Mouse (Mus musculus): Measurements from ENCODE around the gene Ccnd2. TPM values are rescaled to one million over a fixed set of nuclear protein-coding genes. Genes with fewer than 3 reads are reported as not detected.

Ccnd2 gene
- 532 and 571 TPM in 2 replicates for polyA plus RNA-seq (2014; fragmentation: Nextera tagmentation; extraction: Ambion mirVana)

- peak; percentile 65 for ATAC-seq (ENCODE audit: insufficient number of reproducible peaks, insufficient read depth, low FRiP score, low read depth)
Measured at GRCm38 (mm10) chr6:127152106-127152951, at the start of gene Ccnd2. Ccnd2 (minus strand) TSS chr6:127152193.

GRCm38 (mm10) chr6:127196985-127197384 lies 45.0 kb upstream of the Ccnd2 start:
- no peak for ATAC-seq (ENCODE audit: insufficient number of reproducible peaks, insufficient read depth, low FRiP score, low read depth)
- no peaks in the 10 kb centered on the region for H3K27me3 ChIP-seq (ENCODE audit: control insufficient read depth, insufficient read depth, low read length)
- H3K4me3 ChIP-seq (ENCODE audit: control insufficient read depth in 1 of 2, insufficient read depth in 1 of 2, low read depth in 1 of 2, low read length in 2 of 2) = no peak overlapping the region
- WGBS = 49% methylated on average over 2 of the region's 2 CpGs
- no peaks in the 10 kb centered on the region for H3K36me3 ChIP-seq (ENCODE audit: control insufficient read depth, insufficient read depth, low read length)
- H3K9me3 ChIP-seq (ENCODE audit: control insufficient read depth, low read length) = no peaks in the 10 kb centered on the region
- no peaks in the 10 kb centered on the region for H3K4me1 ChIP-seq (ENCODE audit: control insufficient read depth in 2 of 2, insufficient read depth in 2 of 2, low read length in 2 of 2)
- H3K4me2 ChIP-seq (ENCODE audit: low read length) = no peak overlapping the region
- H3K9ac ChIP-seq (ENCODE audit: low read length) = no peak overlapping the region
- H3K27ac ChIP-seq (replicated peaks in 1 of 2; ENCODE audit: control insufficient read depth in 1 of 2, insufficient read depth in 1 of 2, low read depth in 2 of 2, low read length in 2 of 2) = no peak overlapping the region

More at GRCm38 (mm10) chr6:127152106-127152951, at the start of gene Ccnd2:
- Histone ChIP-seq H3K4me3 (ENCODE audit: control insufficient read depth in 1 of 2, insufficient read depth in 1 of 2, low read depth in 1 of 2, low read length in 2 of 2) (peak within 1 kb of the TSS; percentile 54 to 69), H3K4me2 (ENCODE audit: low read length) (peak within 1 kb of the TSS; percentile 87), H3K27me3 (ENCODE audit: control insufficient read depth, insufficient read depth, low read length) (no peaks in the 10 kb centered on the region), H3K27ac (replicated peaks in 1 of 2; ENCODE audit: control insufficient read depth in 1 of 2, insufficient read depth in 1 of 2, low read depth in 2 of 2, low read length in 2 of 2) (peak within 1 kb of the TSS; percentile 79 to 80), H3K36me3 (ENCODE audit: control insufficient read depth, insufficient read depth, low read length) (peaks cover 6% of the 10 kb centered on the region), H3K4me1 (ENCODE audit: control insufficient read depth in 2 of 2, insufficient read depth in 2 of 2, low read length in 2 of 2) (peaks cover 22 to 45% of the 10 kb centered on the region in 2 experiments), H3K9ac (ENCODE audit: low read length) (peak within 1 kb of the TSS; percentile 73), H3K9me3 (ENCODE audit: control insufficient read depth, low read length) (no peaks in the 10 kb centered on the region)
- under 1% methylated on average over 39 of the region's 40 CpGs for WGBS

- Histone ChIP-seq H3K4me3 (ENCODE audit: control insufficient read depth in 1 of 2, insufficient read depth in 1 of 2, low read depth in 1 of 2, low read length in 2 of 2) (no peak overlapping the region), H3K36me3 (ENCODE audit: control insufficient read depth, insufficient read depth, low read length) (no peaks in the 10 kb centered on the region), H3K27me3 (ENCODE audit: control insufficient read depth, insufficient read depth, low read length) (no peaks in the 10 kb centered on the region), H3K4me1 (ENCODE audit: control insufficient read depth in 2 of 2, insufficient read depth in 2 of 2, low read length in 2 of 2) (peaks cover 6 to 7% of the 10 kb centered on the region in 2 experiments; a peak in 3 of 4 replicates), H3K27ac (replicated peaks in 1 of 2; ENCODE audit: control insufficient read depth in 1 of 2, insufficient read depth in 1 of 2, low read depth in 2 of 2, low read length in 2 of 2) (0 out of 4 replicates have a peak overlapping the region, but pooled peaks of 1 of the 2 experiments have one; percentile 14), H3K9ac (ENCODE audit: low read length) (peak overlapping the region; percentile 21; the same call in 1 of the 2 replicates), H3K9me3 (ENCODE audit: control insufficient read depth, low read length) (no peaks in the 10 kb centered on the region), H3K4me2 (ENCODE audit: low read length) (no peak overlapping the region)
- WGBS = 58% methylated on average over 12 of the region's 12 CpGs
- ATAC-seq (ENCODE audit: insufficient number of reproducible peaks, insufficient read depth, low FRiP score, low read depth) = no peak
Measured at GRCm38 (mm10) chr6:127181296-127181695, 29.3 kb upstream of the Ccnd2 start.

- WGBS = 62% methylated on average over 12 of the region's 12 CpGs
- H3K27me3 ChIP-seq (ENCODE audit: control insufficient read depth, insufficient read depth, low read length) = no peaks in the 10 kb centered on the region
- no peak overlapping the region for H3K27ac ChIP-seq (replicated peaks in 1 of 2; ENCODE audit: control insufficient read depth in 1 of 2, insufficient read depth in 1 of 2, low read depth in 2 of 2, low read length in 2 of 2)
- ATAC-seq (ENCODE audit: insufficient number of reproducible peaks, insufficient read depth, low FRiP score, low read depth) = no peak
- peaks cover 6 to 7% of the 10 kb centered on the region in 2 experiments; a peak in 3 of 4 replicates for H3K4me1 ChIP-seq (ENCODE audit: control insufficient read depth in 2 of 2, insufficient read depth in 2 of 2, low read length in 2 of 2)
- no peaks in the 10 kb centered on the region for H3K36me3 ChIP-seq (ENCODE audit: control insufficient read depth, insufficient read depth, low read length)
- H3K4me3 ChIP-seq (ENCODE audit: control insufficient read depth in 1 of 2, insufficient read depth in 1 of 2, low read depth in 1 of 2, low read length in 2 of 2) = no peak overlapping the region
- no peak overlapping the region for H3K4me2 ChIP-seq (ENCODE audit: low read length)
- H3K9me3 ChIP-seq (ENCODE audit: control insufficient read depth, low read length) = no peaks in the 10 kb centered on the region
- no peak overlapping the region for H3K9ac ChIP-seq (ENCODE audit: low read length)
Measured at GRCm38 (mm10) chr6:127179056-127179759, 27.2 kb upstream of the Ccnd2 start.

DNA sequence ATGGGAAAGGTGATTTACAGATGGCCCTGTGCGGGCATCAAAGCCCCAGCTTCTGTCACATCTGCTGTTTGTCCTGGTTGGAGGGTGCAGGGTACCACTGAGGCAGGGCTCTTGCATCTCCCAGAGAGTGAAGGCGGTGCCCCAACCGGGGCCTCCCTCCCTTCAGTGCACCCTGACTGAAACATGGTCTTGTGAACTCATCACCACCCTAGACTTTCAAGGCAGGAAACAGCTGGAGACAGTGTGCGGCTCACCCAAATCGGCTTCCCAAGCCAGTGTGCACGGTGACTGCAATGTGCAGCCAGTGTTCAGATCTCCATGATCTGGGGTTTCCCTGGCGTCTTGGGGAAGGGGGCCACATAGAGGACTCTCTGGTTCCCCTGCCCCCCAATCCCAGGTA lies 26.0 kb upstream of the Ccnd2 start:
- Histone ChIP-seq H3K27ac (replicated peaks in 1 of 2; ENCODE audit: control insufficient read depth in 1 of 2, insufficient read depth in 1 of 2, low read depth in 2 of 2, low read length in 2 of 2) (peak overlapping the region in 1 of 2 experiments; percentile 33; a peak in 1 of 4 replicates), H3K4me1 (ENCODE audit: control insufficient read depth in 2 of 2, insufficient read depth in 2 of 2, low read length in 2 of 2) (peaks cover 7 to 9% of the 10 kb centered on the region in 2 experiments; a peak in 3 of 4 replicates), H3K4me2 (ENCODE audit: low read length) (no peak overlapping the region), H3K9me3 (ENCODE audit: control insufficient read depth, low read length) (no peaks in the 10 kb centered on the region), H3K27me3 (ENCODE audit: control insufficient read depth, insufficient read depth, low read length) (no peaks in the 10 kb centered on the region), H3K4me3 (ENCODE audit: control insufficient read depth in 1 of 2, insufficient read depth in 1 of 2, low read depth in 1 of 2, low read length in 2 of 2) (no peak overlapping the region), H3K36me3 (ENCODE audit: control insufficient read depth, insufficient read depth, low read length) (no peaks in the 10 kb centered on the region), H3K9ac (ENCODE audit: low read length) (no peak overlapping the region)
- 66% methylated on average over 7 of the region's 7 CpGs for WGBS
- no peak for ATAC-seq (ENCODE audit: insufficient number of reproducible peaks, insufficient read depth, low FRiP score, low read depth)

DNA sequence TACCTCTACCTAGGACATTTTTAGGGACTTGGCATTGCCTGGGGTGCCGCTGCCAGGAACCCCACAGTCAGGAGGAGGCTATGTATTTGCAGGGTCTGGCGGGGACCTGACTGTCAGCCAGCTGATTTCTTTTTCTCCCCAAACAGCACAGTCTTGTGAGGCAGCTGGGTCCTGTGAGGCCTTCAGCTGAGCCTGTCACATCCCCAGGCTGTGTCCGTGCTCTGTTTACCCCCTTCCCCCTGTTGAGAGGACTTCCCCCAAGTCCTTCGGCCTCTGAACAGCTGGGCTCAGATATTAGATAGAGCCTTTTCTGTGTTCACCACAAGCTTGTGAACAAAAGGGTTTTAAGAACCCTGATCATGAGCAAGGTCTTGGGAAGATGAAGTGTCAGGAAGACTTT lies 25.4 kb upstream of the Ccnd2 start:
- no peak for ATAC-seq (ENCODE audit: insufficient number of reproducible peaks, insufficient read depth, low FRiP score, low read depth)
- no peak overlapping the region for H3K4me2 ChIP-seq (ENCODE audit: low read length)
- H3K9ac ChIP-seq (ENCODE audit: low read length) = no peak overlapping the region
- 46% methylated on average over 4 of the region's 4 CpGs for WGBS
- H3K36me3 ChIP-seq (ENCODE audit: control insufficient read depth, insufficient read depth, low read length) = no peaks in the 10 kb centered on the region
- peak overlapping the region in 1 of 2 experiments; percentile 33; a peak in 1 of 4 replicates for H3K27ac ChIP-seq (replicated peaks in 1 of 2; ENCODE audit: control insufficient read depth in 1 of 2, insufficient read depth in 1 of 2, low read depth in 2 of 2, low read length in 2 of 2)
- H3K9me3 ChIP-seq (ENCODE audit: control insufficient read depth, low read length) = no peaks in the 10 kb centered on the region
- no peak overlapping the region for H3K4me3 ChIP-seq (ENCODE audit: control insufficient read depth in 1 of 2, insufficient read depth in 1 of 2, low read depth in 1 of 2, low read length in 2 of 2)
- peaks cover 12% of the 10 kb centered on the region in 2 experiments; a peak in 3 of 4 replicates for H3K4me1 ChIP-seq (ENCODE audit: control insufficient read depth in 2 of 2, insufficient read depth in 2 of 2, low read length in 2 of 2)
- no peaks in the 10 kb centered on the region for H3K27me3 ChIP-seq (ENCODE audit: control insufficient read depth, insufficient read depth, low read length)

- Histone ChIP-seq H3K27ac (replicated peaks in 1 of 2; ENCODE audit: control insufficient read depth in 1 of 2, insufficient read depth in 1 of 2, low read depth in 2 of 2, low read length in 2 of 2) (no peak overlapping the region), H3K9ac (ENCODE audit: low read length) (no peak overlapping the region), H3K36me3 (ENCODE audit: control insufficient read depth, insufficient read depth, low read length) (no peaks in the 10 kb centered on the region), H3K27me3 (ENCODE audit: control insufficient read depth, insufficient read depth, low read length) (no peaks in the 10 kb centered on the region), H3K4me2 (ENCODE audit: low read length) (no peak overlapping the region), H3K4me1 (ENCODE audit: control insufficient read depth in 2 of 2, insufficient read depth in 2 of 2, low read length in 2 of 2) (peaks cover 7 to 10% of the 10 kb centered on the region in 2 experiments; a peak in 2 of 4 replicates), H3K9me3 (ENCODE audit: control insufficient read depth, low read length) (no peaks in the 10 kb centered on the region), H3K4me3 (ENCODE audit: control insufficient read depth in 1 of 2, insufficient read depth in 1 of 2, low read depth in 1 of 2, low read length in 2 of 2) (no peak overlapping the region)
- WGBS = 34% methylated on average over 11 of the region's 11 CpGs
- ATAC-seq (ENCODE audit: insufficient number of reproducible peaks, insufficient read depth, low FRiP score, low read depth) = peak; percentile 85
Measured at GRCm38 (mm10) chr6:127172461-127172860, 20.5 kb upstream of the Ccnd2 start.

Measured in heart, embryonic 14.5 days (tissue).